Mouse (Mus musculus) small intestine, adult 2 months (tissue): ENCODE data around the gene Tnfsfm13. TPM values are rescaled to one million over a fixed set of nuclear protein-coding genes. Genes with fewer than 3 reads are reported as not detected.
A peak's percentile ranks its signal among the peaks of the same experiment; 100 is the strongest.

Experiments used
- H3K27ac ChIP-seq: fragments of 200-500 bp; 2 replicates; pipeline ENCODE4 v1.5.1; 2012; ENCODE audit warnings: low read depth, low read length, control low read depth, inconsistent platforms; ENCODE audit not compliant: insufficient read depth
- H3K27me3 ChIP-seq: fragments of 200-500 bp; 2 replicates; pipeline ENCODE4 v1.6.1; 2012; ENCODE audit warnings: mild to moderate bottlenecking, moderate library complexity, low read length, inconsistent platforms; ENCODE audit not compliant: control insufficient read depth, insufficient read depth
- H3K36me3 ChIP-seq: fragments of 200-500 bp; 2 replicates; pipeline ENCODE4 v1.6.1; 2012; ENCODE audit warnings: mild to moderate bottlenecking, low read length, control low read depth, inconsistent platforms; ENCODE audit not compliant: control insufficient read depth, insufficient read depth
- H3K4me1 ChIP-seq: fragments of 200-500 bp; 2 replicates; pipeline ENCODE4 v1.6.1; 2012; ENCODE audit warnings: low read length, inconsistent platforms, mixed read lengths; ENCODE audit not compliant: control insufficient read depth, insufficient read depth, insufficient read length
- H3K4me3 ChIP-seq: fragments of 200-500 bp; 2 replicates; pipeline ENCODE4 v1.5.1; 2012; ENCODE audit warnings: low read depth, mild to moderate bottlenecking, control low read depth, inconsistent platforms, low read length, moderate library complexity
- CTCF ChIP-seq: fragments of 200-500 bp; IDR thresholded peaks from 2 replicates; pipeline ENCODE4 v1.5.1; 2012; ENCODE audit warnings: low read depth, mild to moderate bottlenecking, control low read depth, inconsistent platforms, low read length, moderate library complexity, mixed read lengths; ENCODE audit not compliant: insufficient replicate concordance, insufficient read length; ENCODE audit errors: extremely low read depth
- POLR2A ChIP-seq: fragments of 200-500 bp; IDR thresholded peaks from 2 replicates; pipeline ENCODE4 v1.6.1; 2012; ENCODE audit warnings: low read depth, mild to moderate bottlenecking, control low read depth, inconsistent platforms, low read length, moderate library complexity
- WGBS: fragments of 180-500 bp; shearing (Covaris S2); methylation state at CpG from one replicate; pipeline ENCODE4 v1.1.7; 2018; 5-methylcytosine and 5-hydroxymethylcytosine counted together
- polyA plus RNA-seq: library from polyadenylated mRNA; depleted of rRNA; stranded (reverse); fragments of >200 nt; gene quantifications from 2 replicates; pipeline ENCODE4 v1.2.3, GENCODE M21; 2012

The Tnfsfm13 gene
- polyA plus RNA-seq, 1 experiment: 1.8 TPM

DNA sequence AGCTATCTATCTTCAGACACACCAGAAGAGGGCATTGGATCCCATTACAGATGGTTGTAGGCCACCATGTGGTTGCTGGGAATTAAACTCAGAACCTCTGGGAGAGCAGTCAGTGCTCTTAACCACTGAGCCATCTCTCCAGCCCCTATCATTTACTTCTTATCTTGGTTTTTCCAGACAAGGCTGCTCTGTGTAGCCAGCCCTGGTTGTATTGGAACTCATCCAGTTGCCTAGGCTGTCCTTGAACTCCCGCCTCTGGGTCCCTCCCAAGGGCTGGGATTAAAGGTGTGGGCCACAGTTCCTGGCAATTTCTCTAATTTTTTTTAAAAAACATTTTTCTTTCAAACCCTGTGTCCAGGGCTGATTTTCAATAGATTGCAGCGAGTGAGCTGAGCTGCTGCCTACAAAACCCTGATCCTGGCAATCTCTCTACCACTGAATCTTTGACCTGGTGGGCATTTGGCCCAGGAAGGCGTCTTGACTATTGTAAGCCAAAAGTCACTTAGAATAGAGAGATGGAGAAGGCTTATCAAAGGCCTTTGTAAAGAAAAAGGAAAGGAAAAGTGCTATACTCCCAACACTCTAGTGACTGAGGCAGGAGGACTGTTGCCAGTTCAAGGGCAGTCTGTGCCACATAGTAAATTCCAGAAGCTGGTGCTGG lies 34.5 kb downstream of the Tnfsfm13 start:
- H3K4me3 ChIP-seq: peak overlapping the region; percentile 72

GRCm38 (mm10) chr11:69657462-69657881 lies 38.4 kb downstream of the Tnfsfm13 start:
- 83% methylated on average over 15 of the region's 15 CpGs for WGBS
- no peak overlapping the region for H3K4me3 ChIP-seq
- TF ChIP-seq POLR2A (no peak), CTCF (no peak; the same call in 1 of the 2 replicates)
- H3K27ac ChIP-seq: no peak overlapping the region
- H3K27me3 ChIP-seq: no peaks in the 10 kb centered on the region
- peaks cover 35% of the 10 kb centered on the region for H3K36me3 ChIP-seq
- H3K4me1 ChIP-seq: peaks cover 3% of the 10 kb centered on the region; the same call in 1 of the 2 replicates

More for the DNA sequence above, 34.5 kb downstream of the Tnfsfm13 start:
- H3K27ac ChIP-seq: peak overlapping the region; percentile 98
- WGBS: 18% methylated on average over 3 of the region's 3 CpGs
- H3K36me3 ChIP-seq: peaks cover 21% of the 10 kb centered on the region
- no peaks in the 10 kb centered on the region for H3K27me3 ChIP-seq
- H3K4me1 ChIP-seq: peaks cover 7% of the 10 kb centered on the region
- no peak for TF ChIP-seq POLR2A
- no peak for TF ChIP-seq CTCF

DNA sequence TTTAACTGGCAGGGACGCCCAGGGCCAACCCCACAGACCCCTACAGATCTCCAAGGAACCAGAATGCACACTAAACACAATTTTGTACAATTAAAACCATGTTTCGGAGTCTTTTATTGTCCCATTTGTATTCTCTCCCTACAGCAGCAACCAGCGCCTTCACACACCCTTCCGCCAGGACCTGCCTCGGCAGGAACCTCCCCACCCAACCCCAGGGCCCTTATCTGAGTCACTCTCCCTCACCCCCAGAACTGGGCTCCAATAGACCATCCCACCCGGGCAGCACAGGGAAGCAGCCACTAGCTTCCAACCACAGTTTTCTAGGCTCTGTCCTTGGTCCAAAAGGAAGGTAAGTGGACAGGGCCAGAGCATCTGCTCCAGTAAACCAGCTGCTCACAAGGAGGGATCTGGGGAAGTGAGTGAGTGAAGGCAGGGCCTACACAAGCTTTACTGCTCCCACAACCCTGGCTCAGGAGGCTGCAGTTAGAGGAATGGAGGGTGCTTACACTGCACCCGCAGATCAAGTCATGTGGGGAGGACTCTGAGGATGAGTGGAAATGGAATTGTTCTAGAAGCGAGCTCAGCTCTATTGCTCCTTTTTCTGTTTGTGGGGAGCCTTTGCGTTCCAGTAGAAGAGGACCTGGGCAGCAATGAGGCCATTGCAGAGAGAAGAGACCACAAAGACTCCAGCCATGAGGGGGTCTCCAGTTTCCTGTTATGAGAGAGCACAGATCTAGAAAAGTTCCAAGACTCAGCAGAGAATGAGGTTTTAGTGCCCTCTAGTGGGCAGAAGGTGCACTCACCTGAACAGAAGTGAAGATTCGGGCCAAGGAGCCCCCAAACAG lies 39.1 kb downstream of the Tnfsfm13 start:
- H3K27ac ChIP-seq: no peak overlapping the region
- no peaks in the 10 kb centered on the region for H3K27me3 ChIP-seq
- peaks cover 3% of the 10 kb centered on the region; the same call in 1 of the 2 replicates for H3K4me1 ChIP-seq
- TF ChIP-seq CTCF (peak; percentile 74; the same call in 1 of the 2 replicates), POLR2A (no peak; the same call in 1 of the 2 replicates)
- WGBS: 75% methylated on average over 10 of the region's 10 CpGs
- H3K4me3 ChIP-seq: no peak overlapping the region
- peaks cover 41% of the 10 kb centered on the region for H3K36me3 ChIP-seq

- H3K4me3 ChIP-seq: no peak overlapping the region
- H3K4me1 ChIP-seq: no peaks in the 10 kb centered on the region
- TF ChIP-seq CTCF (no peak), POLR2A (no peak)
- no peak overlapping the region for H3K27ac ChIP-seq
- H3K27me3 ChIP-seq: no peaks in the 10 kb centered on the region
- 57% methylated on average over 5 of the region's 5 CpGs for WGBS
- H3K36me3 ChIP-seq: peaks cover 48% of the 10 kb centered on the region
Observed at GRCm38 (mm10) chr11:69656065-69656455, 39.8 kb downstream of the Tnfsfm13 start.

- H3K27me3 ChIP-seq: no peaks in the 10 kb centered on the region
- no peaks in the 10 kb centered on the region for H3K4me1 ChIP-seq
- peaks cover 54% of the 10 kb centered on the region for H3K36me3 ChIP-seq
- H3K4me3 ChIP-seq: no peak within 1 kb of the TSS
- TF ChIP-seq POLR2A: no peak
- TF ChIP-seq CTCF: peak; percentile 68
- 53% methylated on average over 34 of the region's 34 CpGs for WGBS
- H3K27ac ChIP-seq: no peak within 1 kb of the TSS
Observed at GRCm38 (mm10) chr11:69655264-69656064, 40.4 kb downstream of the Tnfsfm13 start, which contains the start of gene Sox15. Gene Sox15 (plus strand): TSS chr11:69655314.

- H3K27ac ChIP-seq: no peak overlapping the region
- 41% methylated on average over 9 of the region's 9 CpGs for WGBS
- no peak overlapping the region for H3K4me3 ChIP-seq
- TF ChIP-seq CTCF: no peak
- TF ChIP-seq POLR2A: no peak
- H3K27me3 ChIP-seq: no peaks in the 10 kb centered on the region
- H3K4me1 ChIP-seq: no peaks in the 10 kb centered on the region
- peaks cover 61% of the 10 kb centered on the region for H3K36me3 ChIP-seq
Observed at GRCm38 (mm10) chr11:69654760-69655159, 41.1 kb downstream of the Tnfsfm13 start.
